Mouse (Mus musculus): ENCODE measurements at regions not wholly inside any gene's neighbourhood (a gene's known extent, or its start where the extent isn't known, plus 50 kb on each side); places are given as distances from the start of the nearest gene placed in this dataset.

GRCm38 (mm10) chr1:105423380-105423779, 66.9 kb upstream of the Rnf152 start:
- TF ChIP-seq CTCF (IDR thresholded peaks at IDR 0.05; ENCODE audit: borderline replicate concordance, extremely low read depth, insufficient read depth, insufficient read length) (no peak), POLR2A (IDR thresholded peaks at IDR 0.05; ENCODE audit: borderline replicate concordance, extremely low read depth, insufficient read depth, insufficient read length, poor library complexity, severe bottlenecking) (no peak)
